Mouse (Mus musculus) ovary, postnatal 36 days (tissue): ENCODE data around the gene Lin28b.

Experiments used
- DNase-seq: peaks from one replicate; pipeline ENCODE4 v3.0.0; 2022; ENCODE audit warnings: low spot score, mixed read lengths

Gene Lin28b

GRCm38 (mm10) chr10:45485761-45486602 lies at the start of gene Lin28b:
Gene Lin28b, minus strand, starts transcription at chr10:45486395.
- peak; percentile 35 for DNase-seq

DNA sequence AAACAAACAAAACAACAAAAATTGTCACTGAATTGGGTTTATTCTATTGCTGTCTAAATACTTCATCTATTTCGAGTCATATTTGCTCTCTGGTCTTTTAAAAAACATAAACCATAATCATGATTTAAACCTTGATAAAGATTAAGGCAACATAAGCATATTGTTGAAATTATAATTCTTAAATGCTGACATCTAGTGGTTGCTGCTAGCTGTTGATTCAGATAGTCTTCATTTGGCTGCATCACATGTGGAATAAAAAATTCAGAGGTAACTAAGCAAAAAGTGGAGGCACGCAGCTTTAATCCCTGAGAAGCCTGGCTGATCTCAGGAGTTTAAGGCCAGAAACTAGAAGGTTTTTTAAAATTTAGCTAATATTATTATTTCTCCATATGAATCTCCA lies 25.6 kb upstream of the Lin28b start:
- no peak for DNase-seq

DNA sequence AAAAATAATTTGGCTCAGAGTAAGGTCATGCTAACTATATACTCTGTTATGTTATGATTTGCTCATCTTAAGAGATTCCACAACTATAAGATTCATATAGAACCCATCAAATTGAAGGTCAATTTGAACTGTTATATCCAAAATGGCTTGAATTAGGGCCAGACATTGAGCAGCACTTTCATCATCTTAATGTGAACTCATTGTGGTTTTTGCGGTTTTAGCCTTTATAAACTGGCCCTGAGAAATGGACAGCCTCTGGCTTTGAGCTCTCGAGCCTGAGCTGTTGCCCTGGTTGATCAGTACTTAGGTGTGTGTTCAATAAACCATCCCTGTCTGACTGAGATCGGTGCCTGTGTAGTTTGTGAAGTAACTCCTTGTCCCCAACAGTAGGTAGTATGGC lies 24.5 kb upstream of the Lin28b start:
- DNase-seq = no peak

GRCm38 (mm10) chr10:45500259-45500658 lies 14.1 kb upstream of the Lin28b start:
- DNase-seq = no peak

GRCm38 (mm10) chr10:45486603-45486946 lies 380 bp upstream of the Lin28b start:
- DNase-seq = no peak

GRCm38 (mm10) chr10:45485226-45485760 lies 902 bp downstream of the Lin28b start:
- no peak for DNase-seq

- DNase-seq = no peak
Observed at GRCm38 (mm10) chr10:45483210-45483609, 3.0 kb downstream of the Lin28b start.

GRCm38 (mm10) chr10:45473663-45474333 lies 12.4 kb downstream of the Lin28b start:
- DNase-seq = no peak

- DNase-seq = no peak
Observed at GRCm38 (mm10) chr10:45473143-45473484, 13.1 kb downstream of the Lin28b start.

DNA sequence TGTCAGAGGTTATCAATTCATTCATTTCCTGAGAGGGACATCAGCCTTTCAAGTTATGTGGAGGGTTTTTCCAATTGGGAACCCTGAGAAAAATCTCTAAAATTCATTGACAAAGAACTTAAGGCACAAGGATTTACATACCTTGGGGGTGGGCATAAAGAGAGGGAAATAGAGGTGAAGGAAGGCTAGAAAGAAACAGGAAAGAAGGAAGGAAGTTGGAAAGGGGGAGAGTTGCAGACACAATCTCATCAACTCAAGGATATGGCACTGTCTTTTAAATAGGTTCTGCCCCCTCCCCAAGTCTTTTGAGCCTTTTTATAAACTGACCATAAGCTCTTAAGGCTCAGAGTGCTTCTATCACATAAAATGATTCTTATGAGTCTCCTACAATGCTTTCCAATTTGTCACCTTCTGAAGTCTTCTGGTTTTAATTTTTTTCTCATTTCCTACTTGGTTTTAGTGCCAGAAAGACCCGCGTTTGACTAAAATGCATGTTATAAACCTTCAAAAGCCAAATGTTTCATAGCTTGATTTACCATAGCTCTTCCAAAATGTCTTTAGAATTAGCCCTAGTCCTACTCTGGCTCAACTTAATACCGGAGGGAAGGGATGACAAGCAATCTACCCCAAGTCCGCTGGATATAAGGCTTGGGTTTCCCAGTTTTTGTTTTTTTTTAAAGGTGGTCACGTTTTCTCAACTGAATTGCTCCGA lies 13.6 kb downstream of the Lin28b start:
- no peak for DNase-seq

DNA sequence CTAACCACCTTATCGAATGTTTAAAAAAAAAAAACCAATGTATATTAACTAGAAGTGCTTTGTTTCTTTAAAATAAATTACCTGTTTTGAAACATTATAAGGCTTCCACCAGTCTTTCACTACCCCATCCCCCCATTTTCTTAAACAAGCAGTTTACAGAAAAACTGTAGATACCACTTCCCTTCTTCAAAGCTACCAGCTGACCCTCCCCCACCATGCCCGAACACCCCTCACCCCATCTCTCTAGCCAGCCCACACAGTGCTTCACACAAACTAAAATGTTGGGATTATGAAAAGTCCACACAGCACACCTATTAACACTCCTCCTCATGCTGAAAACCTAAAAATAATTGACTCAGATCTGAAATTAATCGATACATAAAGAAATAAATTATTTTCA lies 14.9 kb downstream of the Lin28b start:
- DNase-seq = no peak

GRCm38 (mm10) chr10:45470079-45470739 lies 16.0 kb downstream of the Lin28b start:
- DNase-seq = no peak

DNA sequence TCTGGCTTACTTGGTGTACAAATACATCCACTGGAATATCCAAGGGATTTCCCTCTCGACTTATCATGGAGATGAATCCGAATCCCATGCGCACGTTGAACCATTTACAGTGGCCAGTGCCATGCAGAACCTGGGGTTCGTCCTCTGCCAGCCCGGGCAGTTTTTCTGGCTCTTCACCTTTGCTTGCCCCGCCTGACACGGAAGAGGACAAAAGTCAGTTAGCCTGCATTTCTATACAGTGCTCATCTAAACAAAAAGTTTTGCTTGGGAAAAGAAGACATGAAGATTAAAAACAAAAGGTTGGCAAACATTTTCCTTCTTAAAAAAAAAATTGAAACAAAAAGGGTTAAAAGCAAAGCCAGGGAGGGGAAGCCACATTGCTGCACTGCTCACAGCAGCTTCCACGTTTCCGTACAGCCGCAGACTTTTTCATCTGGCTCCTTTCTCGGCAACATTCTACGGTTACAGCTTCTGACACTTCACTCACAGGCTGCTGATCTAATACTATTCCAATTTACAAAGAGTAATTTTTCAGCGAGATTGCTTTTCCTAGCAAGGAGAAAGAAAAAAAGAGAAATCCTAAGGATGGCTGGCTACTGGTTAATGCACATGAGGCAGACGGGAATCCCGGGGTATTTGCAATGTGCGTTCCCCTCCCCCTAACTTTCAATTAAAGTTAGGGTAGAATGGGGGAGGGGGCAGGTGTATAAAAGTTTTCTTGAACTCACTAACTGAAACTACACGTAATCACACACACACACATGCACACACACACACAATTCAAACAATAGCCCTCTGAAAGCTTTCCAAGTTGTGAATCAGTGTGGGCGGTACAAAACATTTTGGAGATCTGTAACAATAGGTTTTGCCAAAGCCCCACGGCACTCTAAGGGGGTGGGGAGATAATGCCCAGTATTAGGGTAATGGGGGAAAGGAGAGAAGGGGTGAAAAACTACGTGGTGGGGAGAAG lies 16.9 kb downstream of the Lin28b start:
- no peak for DNase-seq

GRCm38 (mm10) chr10:45468180-45468915 lies 17.8 kb downstream of the Lin28b start:
- DNase-seq = no peak

- no peak for DNase-seq
Observed at GRCm38 (mm10) chr10:45458637-45459036, 27.6 kb downstream of the Lin28b start.

GRCm38 (mm10) chr10:45458074-45458473 lies 28.1 kb downstream of the Lin28b start:
- no peak for DNase-seq

- no peak for DNase-seq
Observed at GRCm38 (mm10) chr10:45446625-45447024, 39.6 kb downstream of the Lin28b start.

DNA sequence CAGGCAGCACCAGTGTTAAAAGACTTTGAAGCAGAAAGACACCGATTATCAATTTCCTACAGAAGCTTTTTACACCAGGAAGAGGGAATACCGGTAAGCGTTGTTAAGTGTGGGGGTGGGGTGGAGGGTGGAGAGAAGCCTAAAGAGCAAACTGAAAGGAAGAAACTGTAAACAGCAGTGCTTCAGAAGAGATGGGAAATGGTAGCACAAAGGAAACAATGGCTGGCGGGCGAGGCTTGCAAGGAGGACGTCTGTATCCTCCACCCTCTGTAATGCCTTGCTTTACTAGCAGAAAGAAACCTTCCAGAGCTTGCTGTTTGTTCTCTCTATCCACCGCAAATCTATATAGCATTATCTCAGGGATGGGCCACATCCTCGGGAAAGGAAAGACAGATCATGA lies 40.0 kb downstream of the Lin28b start:
- no peak for DNase-seq

DNA sequence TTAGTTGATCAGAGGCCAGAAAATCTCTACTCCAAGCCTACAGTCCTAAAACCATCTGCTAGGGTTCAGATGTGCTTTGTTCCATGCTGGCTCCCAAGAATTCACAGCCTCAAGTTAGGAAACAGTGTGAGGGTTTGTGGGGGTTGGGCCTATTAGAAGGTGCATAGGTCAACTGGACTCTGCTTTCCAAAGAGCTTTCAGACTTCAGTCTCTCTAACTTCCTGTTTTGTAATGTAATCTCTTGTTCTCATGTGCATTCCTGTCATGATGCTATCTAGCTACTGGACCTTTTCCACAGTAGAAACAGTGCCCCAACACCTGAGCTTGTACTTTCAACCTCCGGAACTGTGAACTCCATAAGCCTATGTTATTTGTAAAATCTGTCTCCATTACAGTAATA lies 63.8 kb downstream of the Lin28b start:
- no peak for DNase-seq

GRCm38 (mm10) chr10:45412144-45412543 lies 74.1 kb downstream of the Lin28b start:
- DNase-seq = no peak
